Mouse (Mus musculus) frontal cortex, postnatal 25 days (tissue): ENCODE measurements around the gene Eif5a.
A peak's percentile ranks its signal among the peaks of the same experiment; 100 is the strongest.
"Not testable (repeated sequence)": the region's sequence is repeated elsewhere in the genome, so short reads cannot be mapped to it uniquely, and the experiment has no call there.

ENCODE experiments used
- DNase-seq, 2 experiments: peaks; one replicate each; pipeline ENCODE4 v3.0.0; 2022; ENCODE audit warnings: low spot score in 2 of 2

Eif5a gene

GRCm38 (mm10) chr11:69922012-69922756 lies 426 bp upstream of the Eif5a start:
- DNase-seq = no peak

- DNase-seq = no peak
Observed at GRCm38 (mm10) chr11:69920266-69921031, 1.3 kb downstream of the Eif5a start.

- no peak for DNase-seq
Observed at GRCm38 (mm10) chr11:69919661-69920265, 2.0 kb downstream of the Eif5a start.

- DNase-seq = no peak
Observed at GRCm38 (mm10) chr11:69919053-69919452, 2.7 kb downstream of the Eif5a start.

GRCm38 (mm10) chr11:69918118-69918517 lies 3.6 kb downstream of the Eif5a start:
- DNase-seq = no peak

- no peak for DNase-seq
Observed at GRCm38 (mm10) chr11:69917379-69917948, 4.3 kb downstream of the Eif5a start.

DNA sequence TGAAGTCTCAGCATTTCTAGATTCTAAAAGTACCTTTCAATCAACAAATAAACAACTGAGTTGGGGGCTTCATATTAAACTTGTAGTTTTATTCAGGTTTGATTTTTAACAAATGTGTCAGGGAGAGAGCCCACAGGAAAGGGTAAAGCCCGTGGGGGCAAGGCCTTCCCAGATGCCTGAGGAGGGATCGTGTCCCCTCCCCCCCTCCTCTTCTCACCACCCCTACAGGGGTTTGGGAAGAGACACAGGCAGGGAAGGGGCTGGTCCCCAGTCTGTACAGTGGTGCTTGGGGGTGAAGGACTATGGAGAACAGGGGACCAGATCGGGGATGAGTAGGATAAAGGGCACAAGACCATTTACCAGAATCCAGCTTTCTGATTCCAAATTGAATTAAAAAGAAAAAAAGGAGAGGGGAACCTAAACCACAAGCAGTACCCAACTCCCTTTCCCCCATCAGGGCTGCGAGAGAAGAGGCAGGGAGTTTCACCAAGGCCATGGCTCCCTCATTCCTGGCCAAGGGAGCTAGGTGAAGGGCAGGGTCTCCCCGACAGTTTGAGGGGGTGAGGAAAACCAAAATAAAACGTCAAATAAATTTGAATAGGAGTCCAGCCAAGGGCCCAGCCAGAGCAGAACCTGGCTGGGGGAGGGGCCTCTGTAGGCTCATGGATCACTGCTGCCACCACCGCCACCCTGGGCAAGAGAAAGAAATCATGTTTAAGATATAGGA lies 4.9 kb downstream of the Eif5a start:
- DNase-seq = not testable (repeated sequence)

DNA sequence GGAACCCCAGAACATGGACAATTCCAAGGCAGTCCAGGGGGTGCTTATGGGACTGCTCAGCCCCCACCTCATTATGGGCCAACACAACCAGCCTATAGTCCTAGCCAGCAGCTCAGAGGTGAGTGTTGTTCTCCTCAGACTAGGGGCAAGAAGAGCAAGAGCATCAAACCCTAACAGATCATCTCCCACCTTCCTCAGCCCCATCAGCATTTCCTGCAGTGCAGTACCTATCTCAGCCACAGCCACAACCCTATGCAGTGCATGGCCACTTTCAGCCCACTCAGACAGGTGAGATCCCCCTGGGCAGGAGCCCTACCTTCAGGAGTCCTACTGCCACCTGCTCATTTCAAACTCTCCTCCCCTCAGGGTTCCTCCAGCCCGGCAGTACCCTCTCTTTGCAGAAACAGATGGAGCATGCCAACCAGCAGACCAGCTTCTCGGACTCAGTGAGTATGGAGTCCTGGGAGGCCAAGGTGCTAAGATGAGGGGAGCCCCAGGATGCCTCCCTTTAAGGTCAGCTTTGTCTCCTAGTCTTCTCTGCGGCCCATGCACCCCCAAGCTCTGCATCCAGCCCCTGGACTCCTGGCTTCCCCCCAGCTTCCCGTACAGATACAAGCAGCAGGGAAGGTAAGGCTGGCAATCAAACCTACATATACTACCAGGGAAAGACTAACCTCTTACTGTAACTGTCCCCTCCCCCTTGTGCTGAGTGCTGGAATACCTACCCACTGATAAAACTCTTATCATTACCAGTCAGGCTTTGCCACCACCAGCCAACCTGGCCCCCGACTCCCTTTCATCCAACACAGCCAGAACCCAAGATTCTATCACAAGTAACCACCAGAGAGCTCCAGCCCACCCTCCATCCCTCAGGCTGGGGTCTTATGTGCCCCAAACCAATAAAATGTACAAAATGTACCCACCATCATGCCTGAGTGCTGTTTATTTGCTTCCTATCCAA lies 5.8 kb downstream of the Eif5a start:
- DNase-seq = no peak

DNA sequence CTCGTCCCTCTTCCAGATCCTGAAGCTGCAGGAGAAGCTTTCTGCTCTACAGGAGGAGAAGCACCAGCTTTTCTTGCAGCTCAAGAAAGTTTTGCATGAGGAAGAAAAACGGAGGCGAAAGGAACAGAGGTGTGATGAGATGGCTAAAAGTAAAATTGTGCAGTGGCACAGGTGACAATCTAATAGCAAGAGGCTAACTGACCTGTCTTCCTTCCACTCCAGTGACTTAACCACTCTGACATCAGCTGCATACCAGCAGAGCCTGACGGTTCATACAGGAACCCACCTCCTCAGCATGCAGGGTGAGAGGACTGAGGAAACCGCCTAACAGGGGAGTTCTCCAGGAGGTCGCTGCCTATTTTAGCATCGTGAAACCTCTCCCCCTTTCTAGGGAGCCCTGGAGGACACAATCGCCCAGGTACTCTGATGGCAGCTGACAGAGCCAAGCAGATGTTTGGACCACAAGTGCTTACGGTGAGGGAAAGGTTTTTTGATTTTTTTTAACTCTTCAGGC lies 6.8 kb downstream of the Eif5a start:
- no peak for DNase-seq

- no peak for DNase-seq
Observed at GRCm38 (mm10) chr11:69914372-69914764, 7.4 kb downstream of the Eif5a start.

DNA sequence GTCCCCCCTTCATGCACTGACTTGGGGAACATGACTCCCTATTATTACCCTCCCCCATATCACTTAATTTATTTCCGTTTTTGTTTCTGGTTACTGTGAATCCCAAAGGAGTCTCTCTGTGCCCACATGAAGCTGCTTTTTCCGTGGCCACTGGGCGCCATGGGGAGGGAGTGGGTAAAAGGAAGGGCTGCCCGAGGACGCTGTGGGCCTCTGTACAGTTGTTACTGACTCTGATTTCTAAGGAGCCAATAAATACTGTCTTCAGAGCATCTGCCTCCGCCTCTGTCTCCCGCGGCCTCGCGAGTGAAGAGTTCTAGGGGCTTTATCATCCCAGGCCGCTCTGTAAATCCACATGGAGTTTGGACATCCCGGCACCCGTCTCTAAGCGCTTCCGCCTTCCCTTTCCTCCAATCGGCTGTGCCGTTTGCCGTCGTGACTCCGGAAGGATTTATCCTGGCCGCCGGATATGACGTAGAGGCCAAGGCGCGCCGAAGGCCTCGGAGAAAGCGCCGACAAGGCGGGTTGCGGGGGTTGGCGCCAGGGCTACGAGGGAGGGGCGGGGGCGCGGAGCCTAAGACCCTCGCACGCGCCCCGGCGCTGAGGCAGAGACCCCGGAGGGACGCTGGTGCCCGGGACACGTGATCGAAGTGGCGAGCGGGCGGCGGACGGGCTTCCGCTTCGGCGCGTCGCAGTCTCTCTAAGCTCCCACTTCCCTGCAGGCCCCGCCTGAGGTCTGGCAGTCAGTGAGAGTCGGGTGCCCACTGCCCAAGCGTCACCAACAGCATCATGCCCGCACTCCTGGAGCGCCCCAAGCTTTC lies 8.0 kb downstream of the Eif5a start, which contains the start of gene Gps2:
Gene Gps2 (plus strand): TSS at position 335 of the 818 bp plus-strand sequence.
- peak; percentile 89 to 91 for DNase-seq

DNA sequence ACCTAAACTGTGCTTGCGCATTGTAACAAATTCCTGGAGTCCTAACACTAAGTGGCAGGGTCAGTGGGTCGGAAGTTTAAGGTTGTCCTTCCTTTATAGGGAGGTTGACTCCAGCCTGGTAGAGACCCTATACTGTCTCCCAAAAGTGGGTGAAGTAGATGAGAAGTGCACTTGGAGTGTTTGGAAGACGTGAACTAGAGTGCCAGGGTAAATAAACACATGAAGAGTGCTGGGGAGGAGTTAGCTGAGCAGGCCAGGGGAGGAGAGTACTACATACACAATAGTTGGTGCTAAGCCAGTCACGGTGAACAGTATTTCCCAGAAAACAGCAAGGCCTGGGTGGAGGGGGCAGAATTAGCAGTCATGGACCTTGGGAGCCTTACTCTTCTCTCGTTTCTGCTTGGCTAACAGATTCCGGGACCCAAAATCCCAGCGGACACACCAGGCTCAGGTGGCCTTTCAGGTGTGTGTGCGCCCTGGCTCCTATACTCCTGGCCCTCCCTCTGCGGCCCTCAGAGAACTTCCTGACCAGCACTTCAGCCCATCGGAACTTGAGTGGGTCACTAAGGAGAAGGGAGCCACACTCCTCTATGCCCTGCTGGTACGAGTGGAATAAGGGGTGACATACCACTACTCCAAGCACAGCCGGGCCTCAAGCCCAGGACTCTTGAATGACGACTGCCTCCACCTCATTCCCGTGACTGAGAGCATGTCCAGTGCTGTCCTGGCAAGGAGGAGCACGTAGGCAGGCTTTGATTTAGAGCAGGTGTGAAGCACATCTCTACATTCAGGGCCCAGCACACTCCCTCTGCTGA lies 8.8 kb downstream of the Eif5a start:
- DNase-seq = no peak

- DNase-seq = no peak
Observed at GRCm38 (mm10) chr11:69911701-69912100, 10.1 kb downstream of the Eif5a start.

- DNase-seq = no peak
Observed at GRCm38 (mm10) chr11:69910781-69911560, 10.8 kb downstream of the Eif5a start.

DNA sequence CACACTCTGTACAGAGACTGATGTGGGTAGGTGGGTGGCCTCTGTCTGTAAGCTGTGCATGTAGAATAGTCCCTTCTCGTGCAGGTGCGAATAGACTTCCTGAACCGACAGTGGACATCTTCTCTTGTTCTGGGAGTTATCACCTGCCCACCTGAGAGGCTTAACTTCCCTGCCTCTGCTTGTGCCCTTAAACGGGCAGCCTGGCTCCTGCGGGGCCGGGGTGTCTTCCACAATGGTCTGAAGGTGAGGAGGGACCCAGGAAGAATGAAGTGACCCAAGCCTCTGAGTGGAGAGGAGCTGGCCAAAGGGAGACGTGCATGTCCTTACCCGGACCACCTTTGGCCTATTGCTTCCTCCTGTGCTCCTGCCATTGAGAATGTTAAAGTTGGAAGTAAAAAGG lies 11.6 kb downstream of the Eif5a start:
- no peak for DNase-seq

- DNase-seq = no peak
Observed at GRCm38 (mm10) chr11:69909174-69909573, 12.6 kb downstream of the Eif5a start.

DNA sequence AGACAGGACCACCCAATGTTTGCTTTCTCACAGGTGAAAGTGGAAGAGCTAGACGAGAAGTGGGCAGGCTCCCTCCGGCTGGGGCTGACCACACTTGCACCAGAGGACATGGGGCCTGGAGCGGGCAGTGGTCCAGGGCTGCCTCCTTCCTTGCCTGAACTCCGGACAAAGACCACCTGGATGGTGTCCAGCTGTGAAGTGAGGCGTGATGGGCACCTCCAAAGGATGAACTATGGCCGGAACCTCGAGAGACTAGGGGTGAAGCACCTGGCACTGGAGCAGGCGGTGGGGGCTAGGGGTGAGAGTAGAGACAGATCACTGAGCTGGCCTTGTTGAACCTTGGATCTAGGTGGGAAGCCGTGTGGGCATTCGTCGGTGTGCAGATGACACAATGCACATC lies 13.1 kb downstream of the Eif5a start:
- no peak for DNase-seq

DNA sequence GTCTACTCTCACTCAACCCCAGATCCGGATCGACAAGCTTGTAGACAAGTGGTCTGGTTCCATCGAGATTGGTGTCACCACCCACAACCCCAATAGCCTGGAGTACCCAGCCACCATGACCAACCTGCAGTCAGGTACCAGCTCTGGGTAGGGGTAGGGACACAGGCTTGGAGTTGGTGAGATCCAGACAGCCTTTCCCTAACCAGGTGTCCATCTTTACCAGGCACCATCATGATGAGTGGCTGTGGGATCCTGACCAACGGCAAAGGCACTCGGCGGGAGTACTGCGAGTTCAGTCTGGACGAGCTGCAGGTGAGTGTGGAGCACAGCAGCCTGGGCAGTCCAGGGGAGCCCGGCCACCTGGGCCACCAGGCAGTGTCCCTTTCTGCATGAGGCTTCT lies 17.4 kb downstream of the Eif5a start:
- no peak for DNase-seq
